Mouse (Mus musculus): ENCODE measurements around the gene Arf6.
"Not testable (repeated sequence)": the region's sequence is repeated elsewhere in the genome, so short reads cannot be mapped to it uniquely, and the experiment has no call there.

The Arf6 gene

DNA sequence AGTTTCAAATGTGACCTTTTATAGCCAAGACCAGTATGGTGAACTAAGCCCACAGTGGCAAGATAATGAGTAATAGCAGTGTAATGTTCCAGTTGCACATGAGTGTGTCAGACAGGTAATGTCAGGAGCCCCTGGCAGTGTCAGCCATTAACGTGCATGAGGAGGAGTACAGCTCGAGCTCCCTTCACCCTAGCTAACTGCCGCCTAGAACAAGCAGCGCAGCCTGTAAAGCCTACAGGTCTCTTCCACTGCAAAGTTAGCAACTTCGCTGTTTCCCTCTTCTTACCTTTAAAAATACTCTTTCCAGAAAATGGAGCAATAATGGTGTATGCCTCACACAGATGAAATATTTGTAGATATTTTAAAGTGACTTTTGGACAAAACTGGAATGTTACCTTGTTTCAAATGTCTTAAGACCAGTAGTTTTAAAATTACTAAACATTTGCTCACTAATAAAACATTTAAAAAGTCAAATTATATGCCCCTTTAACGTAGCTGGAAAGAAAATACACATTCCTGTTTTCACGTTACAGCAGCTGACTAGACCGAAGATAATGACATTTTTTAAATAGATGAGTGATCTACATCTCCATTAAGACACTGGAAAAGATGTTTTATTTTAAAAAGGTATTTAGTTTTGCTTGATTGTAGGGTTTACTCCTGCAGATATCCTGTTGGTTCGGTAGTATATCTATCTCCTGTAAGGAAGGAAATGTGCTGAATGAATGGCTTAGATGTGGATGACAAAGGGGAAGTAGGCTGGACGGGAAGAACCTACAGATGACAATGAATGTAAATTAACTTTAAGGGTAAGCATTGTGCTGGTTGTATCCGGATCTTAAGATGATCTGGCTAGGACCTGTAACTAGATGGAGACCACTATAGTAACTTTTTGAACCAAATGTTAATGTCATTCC lies 2.2 kb downstream of the Arf6 start:
- DNase-seq (ENCODE audit: extremely low read depth, low read depth, low spot score), result no peak

DNA sequence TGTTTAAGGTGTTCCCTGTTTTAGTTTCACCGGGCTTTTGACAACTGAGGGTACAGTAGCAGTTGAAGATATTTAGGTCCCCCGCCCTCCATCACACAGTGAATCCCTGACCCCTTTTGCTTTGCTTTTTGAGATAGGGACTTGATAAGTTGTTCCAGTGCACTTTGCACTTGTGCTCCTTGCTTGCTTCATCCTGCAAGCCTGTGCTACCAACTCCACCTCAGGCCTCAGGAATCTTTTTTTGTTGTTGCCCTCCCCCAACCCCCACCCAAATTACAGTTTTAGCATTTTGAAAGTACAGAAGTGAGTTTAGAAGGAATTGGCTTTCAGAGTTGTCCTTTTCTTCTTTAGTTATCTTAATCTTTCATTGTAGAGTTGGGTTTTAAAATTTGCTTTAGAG lies 4.2 kb downstream of the Arf6 start:
- no peak for DNase-seq (ENCODE audit: extremely low read depth, low read depth, low spot score)

DNA sequence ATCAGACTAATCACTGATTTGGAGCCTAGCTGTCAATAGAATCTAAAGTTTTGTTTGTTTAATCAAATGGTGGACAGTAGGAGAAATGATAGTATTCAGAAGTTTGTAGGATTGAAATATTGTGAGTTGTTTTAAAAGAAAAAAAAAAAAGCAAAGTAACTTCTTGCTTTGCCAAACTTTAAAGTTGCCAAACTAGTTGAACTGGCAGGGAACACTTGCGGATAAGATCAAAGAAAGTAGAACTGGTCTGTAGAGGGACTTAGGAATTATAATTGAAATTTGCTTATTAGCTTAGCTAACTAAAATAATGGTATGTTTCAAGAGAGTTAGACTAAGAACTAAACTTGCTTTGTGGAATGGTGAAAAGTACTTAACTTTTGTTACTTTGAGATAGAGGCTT lies 5.2 kb downstream of the Arf6 start:
- no peak for DNase-seq (ENCODE audit: extremely low read depth, low read depth, low spot score)

DNA sequence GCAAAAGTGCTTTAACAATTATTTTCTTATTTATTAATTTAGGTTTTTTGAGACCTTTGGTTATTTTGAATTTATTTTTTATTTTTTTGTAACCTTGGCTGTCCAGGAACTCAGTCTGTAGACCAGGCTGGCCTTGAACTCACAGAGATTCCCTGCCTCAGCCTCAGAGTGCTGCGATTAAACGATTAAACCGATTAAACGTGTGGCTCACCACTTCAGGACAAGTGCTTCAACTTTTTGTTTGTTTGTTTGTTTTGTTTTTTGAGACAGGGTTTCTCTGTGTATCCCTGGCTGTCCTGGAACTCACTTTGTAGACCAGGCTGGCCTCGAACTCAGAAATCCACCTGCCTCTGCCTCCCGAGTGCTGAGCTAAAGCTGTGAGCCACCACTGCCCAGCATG lies 5.7 kb downstream of the Arf6 start:
- not testable (repeated sequence) for DNase-seq (ENCODE audit: extremely low read depth, low read depth, low spot score)

DNA sequence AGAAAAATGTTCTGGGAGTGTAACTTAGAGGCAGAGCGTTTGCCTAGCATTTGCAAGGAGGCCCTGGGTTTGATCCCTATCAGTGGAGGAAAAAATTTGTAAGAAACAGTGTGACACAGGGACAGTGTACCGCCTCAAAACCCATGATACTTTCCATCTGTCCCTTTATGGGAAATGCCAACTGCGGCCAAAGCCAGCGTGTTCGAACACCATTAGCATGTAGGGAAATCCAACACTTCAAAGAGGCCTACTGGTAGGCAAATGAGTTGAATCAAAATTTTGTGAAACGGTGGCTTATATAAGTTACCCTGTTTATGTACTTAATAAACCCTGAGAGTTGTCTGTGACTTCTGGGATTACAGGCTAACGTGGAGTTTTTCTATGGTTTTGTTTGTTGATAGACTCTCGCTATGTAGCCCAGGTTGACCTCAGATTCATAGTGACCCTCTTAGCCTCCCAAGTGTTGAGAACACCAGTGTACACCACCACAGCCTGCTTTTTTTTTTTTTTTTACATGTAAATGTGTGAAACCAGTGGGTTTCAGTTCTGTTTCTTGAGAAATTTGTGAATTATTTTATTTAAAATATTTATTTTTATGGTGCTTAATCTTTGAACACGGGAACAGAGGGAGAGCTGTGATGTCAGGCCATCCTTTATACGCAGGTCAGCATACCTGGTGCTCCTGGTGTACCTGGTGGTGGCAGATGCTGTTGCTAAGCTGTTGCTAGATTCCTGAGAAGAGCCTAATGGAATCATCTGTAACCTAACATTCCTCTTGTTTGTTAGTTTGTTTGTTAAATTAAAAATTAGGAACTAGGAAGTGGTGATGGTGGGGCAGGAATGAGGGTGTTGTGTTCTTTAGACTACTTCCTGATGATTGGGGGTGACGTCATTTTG lies 6.9 kb downstream of the Arf6 start:
- no peak for DNase-seq (ENCODE audit: extremely low read depth, low read depth, low spot score)

DNA sequence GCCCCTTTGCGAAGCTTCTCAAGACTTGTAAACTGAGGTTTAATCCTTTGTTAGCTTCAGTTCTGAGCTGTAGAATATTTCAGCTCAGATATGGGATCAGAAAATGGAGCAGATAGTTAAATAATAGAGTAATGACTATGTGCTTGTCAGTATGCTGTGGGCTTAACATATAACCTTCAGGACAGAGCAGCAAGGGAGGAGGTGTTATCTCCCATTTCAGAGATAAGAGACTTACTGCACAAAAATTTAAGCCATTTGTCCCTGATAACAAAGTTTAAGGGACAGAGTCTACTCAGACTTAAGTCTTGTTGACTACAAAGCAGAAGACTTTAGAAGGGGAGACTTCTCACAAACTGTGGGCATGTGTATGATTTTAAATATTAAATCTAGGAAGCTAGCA lies 10.9 kb downstream of the Arf6 start:
- DNase-seq (ENCODE audit: extremely low read depth, low read depth, low spot score), result no peak

DNA sequence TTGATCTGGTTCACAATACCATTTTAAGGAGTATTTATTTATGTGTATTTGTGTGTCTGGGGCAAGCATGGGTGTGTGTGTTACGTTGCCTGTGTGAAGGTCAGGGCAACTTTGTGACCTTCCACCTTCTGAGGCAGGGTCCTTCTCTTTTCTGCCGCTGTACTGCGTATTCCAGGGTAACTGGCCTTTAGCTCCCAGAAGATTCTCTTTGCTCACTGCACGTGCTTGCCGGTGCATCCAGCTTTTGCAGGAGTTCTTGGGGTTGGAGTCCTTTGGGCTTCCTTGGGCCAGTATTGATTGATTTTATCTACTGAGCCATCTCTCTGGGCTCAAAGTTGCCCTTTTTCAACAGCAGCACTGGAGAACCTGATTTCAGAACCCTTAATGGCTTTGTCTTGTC lies 12.7 kb downstream of the Arf6 start:
- DNase-seq (ENCODE audit: extremely low read depth, low read depth, low spot score), result no peak

DNA sequence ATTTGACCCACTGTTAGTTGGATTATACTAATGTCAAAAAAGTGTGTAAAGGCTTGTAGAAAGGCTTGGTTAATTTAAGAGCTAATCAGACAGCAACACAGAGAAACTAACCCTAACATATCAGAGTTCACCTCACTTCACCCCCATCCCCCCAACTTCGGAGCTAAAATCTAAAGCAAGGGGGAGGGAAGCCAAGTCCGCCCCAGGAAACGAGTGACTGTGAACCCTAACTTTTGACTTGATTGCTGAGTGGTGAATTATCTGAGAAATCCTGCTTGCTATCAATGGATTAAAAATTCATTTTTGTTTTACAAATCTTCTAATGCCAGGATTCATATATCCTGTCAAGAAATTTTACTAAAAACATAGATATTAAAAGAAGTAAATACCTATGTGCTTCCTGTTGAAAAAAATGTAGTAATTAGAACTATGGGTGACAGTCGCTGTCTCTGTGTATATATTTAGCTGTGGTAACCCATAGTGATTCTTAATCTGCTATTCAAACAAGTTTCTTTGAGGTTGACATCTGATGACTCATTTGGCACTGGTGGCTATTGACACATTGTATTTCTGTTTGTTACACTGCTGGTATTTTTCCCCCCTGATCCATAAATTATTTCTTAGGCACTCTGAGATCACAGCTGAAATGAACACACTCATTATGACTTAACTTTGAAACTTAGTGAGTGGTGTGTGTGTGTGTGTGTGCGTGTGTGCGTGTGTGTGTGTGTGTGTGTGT lies 13.8 kb downstream of the Arf6 start:
- DNase-seq (ENCODE audit: extremely low read depth, low read depth, low spot score), result no peak

DNA sequence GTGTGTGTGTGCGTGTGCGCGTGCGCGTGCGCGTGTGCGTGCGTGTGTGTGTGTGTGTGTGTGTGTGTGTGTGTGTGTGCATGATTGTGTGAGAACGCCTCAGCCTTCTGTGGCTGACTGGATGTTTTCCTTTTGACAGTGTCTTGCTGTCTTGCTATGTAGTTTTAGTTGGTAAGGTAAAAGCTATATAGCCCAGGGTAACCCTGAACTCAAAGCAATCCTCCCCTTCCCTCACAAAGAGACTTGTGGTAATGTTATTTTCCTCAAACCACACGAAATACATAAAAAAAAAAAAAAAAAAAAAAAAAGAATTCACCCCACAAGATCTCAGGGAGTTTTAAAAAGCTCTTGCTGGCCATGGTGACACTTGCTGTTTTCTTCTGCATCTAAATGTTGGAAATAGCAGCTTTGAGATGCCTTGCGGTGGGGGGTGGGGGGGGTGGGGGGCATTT lies 14.4 kb downstream of the Arf6 start:
- DNase-seq (ENCODE audit: extremely low read depth, low read depth, low spot score), result not testable (repeated sequence)

DNA sequence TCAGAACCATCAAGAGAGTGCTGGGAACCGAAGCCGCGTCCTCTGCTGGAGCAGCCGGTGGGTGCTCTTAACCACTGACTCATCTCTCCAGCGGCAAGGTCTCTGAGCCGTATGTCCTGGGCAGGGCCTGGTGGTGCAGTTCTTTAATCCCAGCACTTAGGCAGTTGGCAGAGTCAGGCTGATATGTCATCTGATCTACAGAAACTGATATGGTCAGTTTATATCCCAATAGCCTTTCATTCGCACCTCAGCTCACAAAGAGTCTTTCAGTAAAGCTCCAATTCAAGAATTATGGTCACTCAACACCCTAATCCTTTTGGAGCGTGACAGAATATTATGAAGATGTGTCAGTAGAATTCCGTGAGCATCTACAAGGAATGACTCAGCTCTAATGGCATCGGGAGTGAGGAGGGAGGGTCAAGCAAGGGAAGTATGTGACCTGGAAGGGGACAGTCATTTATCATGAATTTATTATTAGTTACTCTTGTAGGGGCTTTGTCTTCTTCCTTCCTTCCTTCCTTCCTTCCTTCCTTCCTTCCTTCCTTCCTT lies 16.4 kb downstream of the Arf6 start:
- DNase-seq (ENCODE audit: extremely low read depth, low read depth, low spot score), result no peak

DNA sequence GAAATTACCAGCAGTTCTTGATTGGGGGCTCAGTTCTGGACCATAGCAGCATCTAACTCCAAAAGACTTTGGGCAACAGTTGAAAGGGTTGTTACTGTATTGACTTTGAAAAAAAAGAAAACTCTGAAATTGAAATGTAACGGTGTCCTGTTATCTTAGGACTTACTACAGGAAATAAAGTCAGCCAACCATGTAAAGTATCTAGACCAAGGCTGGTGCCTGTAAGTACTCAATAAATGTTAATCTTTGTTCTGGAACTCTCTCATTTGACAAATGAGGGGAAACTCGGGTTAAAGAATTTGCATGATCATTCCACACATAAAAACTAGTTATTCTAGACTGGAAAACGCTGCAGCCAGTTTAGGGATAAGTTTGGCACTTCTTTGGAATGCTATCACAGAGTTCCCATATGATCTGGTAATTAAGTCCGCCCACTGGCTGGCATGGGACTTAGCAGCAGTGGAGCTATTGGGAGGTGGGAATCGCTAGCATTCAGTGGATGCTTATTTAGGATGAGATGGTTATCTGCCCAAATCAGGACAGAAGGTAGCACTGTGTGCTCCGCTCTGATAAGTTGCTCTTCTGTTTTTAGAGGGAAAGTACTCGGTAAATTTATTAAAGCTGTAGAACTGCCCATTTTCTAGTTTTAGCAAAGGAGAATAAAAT lies 17.5 kb downstream of the Arf6 start:
- DNase-seq (ENCODE audit: extremely low read depth, low read depth, low spot score), result no peak

DNA sequence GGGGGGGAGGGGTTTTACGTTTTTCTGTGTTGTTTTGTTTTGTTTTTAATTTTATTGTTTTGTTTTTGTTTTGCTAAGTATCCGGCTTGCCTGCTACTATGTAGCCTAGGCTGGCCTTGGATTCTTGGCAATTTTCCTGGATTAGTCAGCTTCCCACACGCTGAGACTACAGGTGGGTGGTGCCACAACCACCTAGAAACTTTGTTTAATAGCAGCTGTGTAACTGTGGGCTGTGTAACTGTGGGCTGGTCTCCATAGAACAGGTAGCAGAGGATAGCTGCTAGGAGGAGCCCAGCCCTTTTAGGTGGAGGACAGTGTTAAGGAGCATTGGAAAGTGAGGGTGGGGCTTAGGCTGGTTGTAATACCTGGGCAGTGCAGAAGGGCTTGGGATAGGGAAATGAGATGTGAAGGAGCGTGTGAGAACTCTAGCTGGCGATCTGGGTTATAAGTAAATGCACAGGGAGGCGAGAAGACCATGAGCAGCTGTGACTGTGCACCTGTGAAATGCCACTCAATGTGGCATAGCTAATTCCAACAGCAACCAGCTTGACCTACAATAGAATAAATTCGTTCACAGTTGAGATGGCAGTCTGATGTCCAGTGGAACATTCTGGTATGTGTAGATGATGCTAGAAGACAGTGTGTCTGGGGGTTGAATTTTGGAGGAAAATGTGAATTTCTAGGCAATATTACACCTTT lies 18.2 kb downstream of the Arf6 start:
- no peak for DNase-seq (ENCODE audit: extremely low read depth, low read depth, low spot score)

DNA sequence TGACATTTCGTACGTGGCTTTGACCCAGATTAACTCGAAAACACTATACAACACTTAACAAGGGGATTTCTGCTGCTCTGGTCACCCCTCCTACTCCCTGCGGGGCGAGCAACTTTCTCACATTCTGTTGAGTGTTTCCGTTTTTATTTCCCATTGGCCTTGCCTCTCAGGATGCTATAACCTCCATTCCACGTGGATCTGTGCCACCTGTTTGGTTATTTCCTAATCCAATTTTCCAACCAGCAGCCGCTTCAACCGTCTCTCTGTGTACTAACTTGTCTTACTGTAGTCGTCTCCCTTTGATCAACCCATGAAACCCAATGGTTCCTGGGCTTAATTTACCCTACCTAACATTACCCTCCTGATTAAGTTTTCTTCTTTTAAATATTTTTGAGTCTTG lies 21.1 kb downstream of the Arf6 start:
- no peak for DNase-seq (ENCODE audit: extremely low read depth, low read depth, low spot score)

DNA sequence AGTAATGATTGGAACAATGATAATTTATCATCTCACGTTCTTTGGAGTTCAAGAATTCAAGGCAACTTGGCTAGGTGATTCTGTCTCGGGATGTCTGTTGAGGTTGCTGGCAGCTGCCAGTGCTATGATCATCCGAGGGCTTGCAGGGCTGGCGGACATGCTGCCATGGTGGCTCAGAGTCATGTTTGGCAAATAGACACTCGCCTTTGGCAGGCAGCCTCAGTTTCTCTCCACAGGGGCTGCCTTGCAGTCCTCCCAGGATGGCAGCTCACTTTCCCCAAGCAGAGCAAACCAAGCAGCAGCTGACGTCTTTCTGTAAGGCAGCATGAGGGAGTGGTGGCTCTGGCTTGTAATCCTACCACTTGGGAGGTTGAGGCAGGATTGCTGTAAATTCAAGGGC lies 22.5 kb downstream of the Arf6 start:
- no peak for DNase-seq (ENCODE audit: extremely low read depth, low read depth, low spot score)

DNA sequence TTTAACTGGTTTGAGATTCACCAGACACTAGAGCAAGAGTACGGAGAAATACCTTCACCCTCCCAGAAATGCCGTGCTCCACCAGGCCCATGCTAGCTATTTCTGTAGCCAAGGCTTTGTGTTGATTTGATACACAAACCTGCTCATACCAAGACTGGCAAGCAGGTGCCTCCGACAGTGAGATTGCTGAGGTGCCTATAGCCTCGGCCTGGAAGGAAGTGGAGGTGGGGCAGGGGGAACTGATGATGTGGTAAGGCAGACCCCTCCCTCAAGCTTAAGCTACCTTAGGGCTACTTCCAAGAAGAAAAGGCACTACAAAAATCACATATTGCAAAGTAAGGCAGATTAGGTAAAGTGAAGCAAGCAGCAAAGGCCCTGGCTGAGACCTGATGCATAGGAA lies 28.4 kb downstream of the Arf6 start:
- no peak for DNase-seq (ENCODE audit: extremely low read depth, low read depth, low spot score)

DNA sequence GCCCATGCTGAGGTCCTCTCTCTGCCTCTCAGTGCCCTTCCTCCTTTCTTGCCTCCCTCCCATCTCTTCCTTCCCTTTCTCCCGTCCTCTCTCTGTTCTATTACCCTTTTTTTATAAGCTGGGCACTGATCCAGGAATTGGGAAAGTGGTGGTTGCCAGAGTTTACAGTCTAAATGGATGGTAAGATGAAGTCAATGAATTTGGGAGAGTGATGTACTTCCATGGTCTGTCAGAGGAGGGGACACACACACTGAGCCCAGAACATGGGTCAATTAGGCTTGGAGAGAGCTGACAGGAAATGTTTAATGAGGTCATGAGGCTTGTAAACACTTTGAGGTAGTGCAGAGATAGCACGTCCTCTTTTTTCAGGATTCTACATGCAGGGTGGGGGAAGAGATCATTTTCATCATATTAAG lies 28.9 kb downstream of the Arf6 start:
- no peak for DNase-seq (ENCODE audit: extremely low read depth, low read depth, low spot score)

DNA sequence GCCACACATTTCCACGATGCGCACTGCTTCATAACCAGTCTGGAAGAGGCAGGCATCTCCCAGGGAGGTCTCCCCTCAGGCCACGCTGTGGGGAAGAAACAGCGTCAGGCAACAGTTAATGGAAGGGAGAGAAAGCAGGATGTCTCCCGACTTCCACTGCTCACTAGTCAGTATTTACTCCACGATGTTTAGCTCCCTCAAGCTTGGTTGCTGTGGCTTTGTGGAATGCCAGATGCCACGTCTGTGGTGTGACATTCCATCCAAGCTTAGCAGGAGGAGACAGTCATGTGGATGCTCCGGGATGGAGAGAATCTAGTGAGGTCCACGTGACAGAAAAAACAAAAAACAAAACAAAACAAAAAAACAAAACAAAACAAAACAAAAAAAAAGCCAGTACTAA lies 30.1 kb downstream of the Arf6 start:
- DNase-seq (ENCODE audit: extremely low read depth, low read depth, low spot score), result no peak

DNA sequence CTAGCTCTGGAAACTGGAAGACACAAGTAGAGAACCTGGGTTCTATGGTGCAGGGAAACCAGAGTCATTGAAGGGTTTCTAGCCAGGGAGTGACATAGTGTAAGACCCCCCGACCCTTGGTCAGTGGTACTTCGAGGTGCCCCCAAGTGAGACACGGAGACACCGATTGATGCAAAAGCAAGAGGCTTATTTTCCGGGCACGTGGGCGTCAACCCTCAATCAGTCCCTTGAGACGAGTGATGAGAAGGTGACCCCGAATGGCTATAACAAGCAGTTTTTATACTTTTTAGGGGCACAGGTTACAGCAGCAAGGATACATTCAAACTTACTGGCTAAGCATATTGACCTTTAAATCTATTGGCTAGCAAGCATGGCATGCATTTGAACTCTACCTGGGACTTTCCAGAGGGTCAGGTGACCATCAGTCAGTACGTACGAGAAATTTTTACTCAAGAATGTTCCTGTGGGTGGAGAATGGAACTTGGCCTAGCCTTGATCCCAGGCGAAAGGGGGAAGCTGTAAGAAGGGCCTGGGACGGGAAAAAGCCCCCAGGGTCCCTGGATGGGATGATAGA lies 30.7 kb downstream of the Arf6 start:
- no peak for DNase-seq (ENCODE audit: extremely low read depth, low read depth, low spot score)

DNA sequence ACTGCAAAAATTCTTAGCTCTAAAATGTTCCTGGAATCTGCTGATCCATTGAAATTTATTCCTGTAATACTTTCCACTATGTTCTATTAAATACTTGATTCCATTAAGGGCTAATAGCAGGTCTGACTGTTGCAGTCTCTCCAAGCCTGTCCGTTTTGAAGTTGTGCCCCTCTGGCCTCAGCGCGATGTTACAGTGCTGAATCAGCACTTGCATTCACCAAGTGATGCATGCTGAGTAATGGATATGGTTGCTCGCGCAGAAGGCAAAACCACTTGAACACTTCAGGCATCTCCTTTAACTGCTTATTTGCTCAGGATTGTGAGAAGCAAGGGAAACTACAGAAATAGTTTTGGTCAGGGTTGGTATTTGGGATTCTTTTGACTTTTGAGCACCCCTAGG lies 38.8 kb downstream of the Arf6 start:
- no peak for DNase-seq (ENCODE audit: extremely low read depth, low read depth, low spot score)

Data from fat pad, adult 2 months (tissue).